Comparison of ENCODE assay signal across 11 mouse cellular contexts in genomic region chr5:140639871-140640270, GRCm38 (mm10). TPM values are rescaled to one million over a fixed set of nuclear protein-coding genes. Genes with fewer than 3 reads are reported as not detected.
DNase-seq lines count a peak whose midpoint lies in the region; ATAC-seq lines count a peak whose summit lies in the region.
"Had no signal": no experiment of that assay in that cellular context is flagged by ENCODE, and none has a peak within 500 bp of the region (broad histone marks: within the 10 kb centered on the region; RNA-seq: fewer than 3 reads in every experiment).

No protein-coding gene starts in this region.

- peaks cover 51% of the 10 kb centered on the region for H3K4me1 ChIP-seq in neural tube, embryonic 12.5 days

- H3K9ac ChIP-seq in neural tube, embryonic 12.5 days, result no peak overlapping the region
- H3K9ac ChIP-seq: forebrain, embryonic 15.5 days; lung, embryonic 15.5 days had no signal

- WGBS in neural tube, embryonic 12.5 days, result 87% methylated on average over 14 of the region's 14 CpGs

- H3K27ac ChIP-seq in neural tube, embryonic 12.5 days, result no peak overlapping the region
- H3K27ac ChIP-seq: forebrain, embryonic 15.5 days; left cerebral cortex, adult 2 months; lung, embryonic 15.5 days had no signal

- 0 out of 2 replicates have a peak overlapping the region, but pooled peaks have one; percentile 4 for H3K4me2 ChIP-seq in neural tube, embryonic 12.5 days (replicated peaks)
- H3K4me2 ChIP-seq: forebrain, embryonic 15.5 days; lung, embryonic 15.5 days had no signal

- peak; percentile 97 for DNase-seq in heart, adult 11 months
- DNase-seq in heart, adult 8-10 months (ENCODE audit: low spot score), result no peak
- DNase-seq in neural tube, embryonic 10.5 days (ENCODE audit: extremely low spot score, low spot score), result no peak
- peak; percentile 80 to 88 for DNase-seq in gastrocnemius, adult 8-10 months (ENCODE audit: low spot score in 2 of 2)
- DNase-seq in skeletal muscle tissue, adult 2 months (ENCODE audit: low read depth, low spot score), result peak; percentile 72
- no peak for DNase-seq in spleen, adult 12 weeks (ENCODE audit: low spot score)

- no peaks in the 10 kb centered on the region for H3K9me3 ChIP-seq in neural tube, embryonic 12.5 days
- H3K9me3 ChIP-seq: forebrain, embryonic 15.5 days; lung, embryonic 15.5 days had no signal

- no peaks in the 10 kb centered on the region for H3K27me3 ChIP-seq in neural tube, embryonic 12.5 days (replicated peaks)
- H3K27me3 ChIP-seq: forebrain, embryonic 15.5 days; lung, embryonic 15.5 days had no signal

- peaks cover 63% of the 10 kb centered on the region for H3K36me3 ChIP-seq in neural tube, embryonic 12.5 days

- no peak overlapping the region for H3K4me3 ChIP-seq in neural tube, embryonic 12.5 days
- H3K4me3 ChIP-seq: forebrain, embryonic 15.5 days; left cerebral cortex, adult 2 months; lung, embryonic 15.5 days had no signal

- no peak for ATAC-seq in neural tube, embryonic 12.5 days (ENCODE audit: low FRiP score, low read depth)
- ATAC-seq in monocyte, adult 5-6 weeks (replicated peaks; ENCODE audit: insufficient number of reproducible peaks, low FRiP score, low TSS enrichment, poor library complexity, severe bottlenecking), result no peak
- ATAC-seq: forebrain, embryonic 15.5 days had no signal

RNA-seq across cellular contexts. Expression of gene Ttyh3, which starts 9.0 kb away (rescaled TPM):
- total RNA-seq in heart, adult 8-10 months (2022), result 10 to 100 TPM in 2 of 4 experiments, 1 to 10 TPM in 2; 8.8 to 11.5 (median 9.9) TPM
- polyA plus RNA-seq in neural tube, embryonic 12.5 days (2016; fragmentation: Nextera tagmentation; extraction: Ambion mirVana), result 79.6 and 83.3 TPM in 2 replicates
- 1 to 10 TPM; 2.6 to 5.2 (median 3.4) TPM for total RNA-seq in gastrocnemius, adult 8-10 months (2022)
- total RNA-seq in monocyte, adult 5-6 weeks (2017), result 12.6 to 29.2 TPM (median 15.6 TPM) in 3 replicates

RNA-seq across cellular contexts. Expression of gene Lfng, which starts 32.8 kb away (rescaled TPM):
- total RNA-seq in heart, adult 8-10 months (2022), result 1 to 10 TPM; 6.0 to 8.3 (median 6.9) TPM
- 30.5 and 34.5 TPM in 2 replicates for polyA plus RNA-seq in neural tube, embryonic 12.5 days (2016; fragmentation: Nextera tagmentation; extraction: Ambion mirVana)
- total RNA-seq in gastrocnemius, adult 8-10 months (2022), result 1 to 10 TPM; 2.0 to 2.9 (median 2.4) TPM
- total RNA-seq in monocyte, adult 5-6 weeks (2017), result 274 to 469 TPM (median 297 TPM) in 3 replicates

Comparison
In these comparisons a context has a peak if more than half of its experiments do, and no peak if none do; other contexts are left out.
1. DNase-seq: peak in heart, adult 11 months (single experiment), gastrocnemius, adult 8-10 months (2 of 2) and skeletal muscle tissue, adult 2 months (single experiment); none in heart, adult 8-10 months (single experiment), neural tube, embryonic 10.5 days (single experiment) and spleen, adult 12 weeks (single experiment).
2. RNA of gene Lfng, which starts 32.8 kb away (total RNA-seq): 274 to 469 TPM in monocyte, adult 5-6 weeks; 6.0 to 8.3 TPM in heart, adult 8-10 months and 2.0 to 2.9 TPM in gastrocnemius, adult 8-10 months; every median in the first group is over 10 times any median in the second.